Mouse (Mus musculus): ENCODE measurements around the gene Prss48. TPM values are rescaled to one million over a fixed set of nuclear protein-coding genes. Genes with fewer than 3 reads are reported as not detected.

Gene Prss48
- polyA plus RNA-seq, 1 experiment: not detected

Other genes with a start within 250 kb of the Prss48 start
- gene Fam160a1, start 185.2 kb downstream of the Prss48 start, polyA plus RNA-seq (2012; ENCODE audit: insufficient read depth, insufficient read length, missing spikeins): 2.5 and 2.9 TPM in 2 replicates
- gene Glt28d2, start 115.0 kb downstream of the Prss48 start, polyA plus RNA-seq (2012; ENCODE audit: insufficient read depth, insufficient read length, missing spikeins): 0.67 and 1.3 TPM in 2 replicates
- not detected in 2 replicates for gene Gm37240, start 115.0 kb downstream of the Prss48 start, polyA plus RNA-seq (2012; ENCODE audit: insufficient read depth, insufficient read length, missing spikeins)
- 8.2 and 12.5 TPM in 2 replicates for gene Sh3d19, start 31.4 kb downstream of the Prss48 start, polyA plus RNA-seq (2012; ENCODE audit: insufficient read depth, insufficient read length, missing spikeins)
- 563 and 700 TPM in 2 replicates for gene Rps3a1, start 140.2 kb upstream of the Prss48 start, polyA plus RNA-seq (2012; ENCODE audit: insufficient read depth, insufficient read length, missing spikeins)
- 16.8 and 19.4 TPM in 2 replicates for gene Lrba, start 222.2 kb upstream of the Prss48 start, polyA plus RNA-seq (2012; ENCODE audit: insufficient read depth, insufficient read length, missing spikeins)

Measured in brown adipose tissue, adult 24 weeks (tissue).